Mouse (Mus musculus) olfactory bulb, adult 2 months (tissue): Measurements from ENCODE around the gene Tex52.

ENCODE experiments used
- CTCF ChIP-seq: fragments of 200-500 bp; IDR thresholded peaks from 2 replicates; pipeline ENCODE4 v1.5.1; 2012; ENCODE audit warnings: low read depth, mild to moderate bottlenecking, low read length, moderate library complexity; ENCODE audit not compliant: insufficient read depth
- POLR2A ChIP-seq: fragments of 200-500 bp; IDR thresholded peaks from 2 replicates; pipeline ENCODE4 v1.6.1; 2012; ENCODE audit warnings: mild to moderate bottlenecking, low read depth, low read length, moderate library complexity; ENCODE audit not compliant: insufficient read depth

- TF ChIP-seq POLR2A (no peak), CTCF (no peak)
Observed at GRCm38 (mm10) chr6:128385026-128385425, 9.8 kb downstream of the Tex52 start.
